Mouse (Mus musculus) stomach, postnatal 0 days (tissue): Measurements from ENCODE around the gene Dnajb5. TPM values are rescaled to one million over a fixed set of nuclear protein-coding genes. Genes with fewer than 3 reads are reported as not detected.
A peak's percentile ranks its signal among the peaks of the same experiment; 100 is the strongest.

Source experiments
- ATAC-seq: fragments of 200-750 bp; cut with Nextera tagmentation; 2 replicates; pipeline ENCODE4 v1.8.0; 2017; ENCODE audit not compliant: low FRiP score, low TSS enrichment
- DNase-seq: peaks from one replicate; pipeline ENCODE4 v3.0.0-alpha.2; 2016; ENCODE audit warnings: low spot score
- H3K27ac ChIP-seq: fragments of 300-500 bp; sonication (generic); replicated peaks from 2 replicates; pipeline ENCODE4 v1.5.1; 2014; ENCODE audit warnings: mild to moderate bottlenecking, control low read depth
- H3K27me3 ChIP-seq: fragments of 300-500 bp; sonication (generic); 2 replicates; pipeline ENCODE4 v1.6.1; 2014; ENCODE audit warnings: low read length; ENCODE audit not compliant: control insufficient read depth, insufficient read depth
- H3K36me3 ChIP-seq: fragments of 300-500 bp; sonication (generic); 2 replicates; pipeline ENCODE4 v1.6.1; 2014; ENCODE audit warnings: low read length, mixed read lengths; ENCODE audit not compliant: control insufficient read depth, insufficient read depth
- H3K4me1 ChIP-seq: fragments of 300-500 bp; sonication (generic); replicated peaks from 2 replicates; pipeline ENCODE4 v1.6.1; 2014; ENCODE audit warnings: antibody characterized with exemption; ENCODE audit not compliant: control insufficient read depth, insufficient read depth
- H3K4me2 ChIP-seq: fragments of 300-500 bp; sonication (generic); replicated peaks from 2 replicates; pipeline ENCODE4 v1.6.1; 2014; ENCODE audit warnings: low read depth, mild to moderate bottlenecking, control low read depth, moderate library complexity
- H3K4me3 ChIP-seq: fragments of 300-500 bp; sonication (generic); 2 replicates; pipeline ENCODE4 v1.5.1; 2014; ENCODE audit warnings: low read depth, low read length, control low read depth
- H3K9ac ChIP-seq: fragments of 300-500 bp; sonication (generic); 2 replicates; pipeline ENCODE4 v1.6.1; 2014; ENCODE audit warnings: mild to moderate bottlenecking, low read length, control low read depth, mixed read lengths
- H3K9me3 ChIP-seq: fragments of 300-500 bp; sonication (generic); 2 replicates; pipeline ENCODE4 v1.6.1; 2016; ENCODE audit warnings: low read length; ENCODE audit not compliant: control insufficient read depth
- CTCF ChIP-seq: IDR thresholded peaks from 2 replicates; pipeline ENCODE4 v1.5.1; 2016; ENCODE audit warnings: antibody characterized with exemption, low read depth, mild to moderate bottlenecking, moderate library complexity
- EP300 ChIP-seq: optimal IDR thresholded peaks from 2 replicates; pipeline ENCODE3; 2016; ENCODE audit warnings: antibody characterized with exemption
- WGBS: fragments of 180-500 bp; shearing (Covaris S2); extraction: QIAGEN DNeasy Blood & Tissue Kit; methylation state at CpG from one replicate; pipeline ENCODE4 v1.1.7; 2014; 5-methylcytosine and 5-hydroxymethylcytosine counted together
- polyA plus RNA-seq: library from polyadenylated mRNA; unstranded; fragments of >200 nt; fragmentation: Nextera tagmentation; extraction: Ambion mirVana; gene quantifications from 2 replicates; pipeline ENCODE4 v1.2.1, GENCODE M21; 2015

Gene Dnajb5
- polyA plus RNA-seq, 1 experiment from 2014 or later, result 9.4 TPM

DNA sequence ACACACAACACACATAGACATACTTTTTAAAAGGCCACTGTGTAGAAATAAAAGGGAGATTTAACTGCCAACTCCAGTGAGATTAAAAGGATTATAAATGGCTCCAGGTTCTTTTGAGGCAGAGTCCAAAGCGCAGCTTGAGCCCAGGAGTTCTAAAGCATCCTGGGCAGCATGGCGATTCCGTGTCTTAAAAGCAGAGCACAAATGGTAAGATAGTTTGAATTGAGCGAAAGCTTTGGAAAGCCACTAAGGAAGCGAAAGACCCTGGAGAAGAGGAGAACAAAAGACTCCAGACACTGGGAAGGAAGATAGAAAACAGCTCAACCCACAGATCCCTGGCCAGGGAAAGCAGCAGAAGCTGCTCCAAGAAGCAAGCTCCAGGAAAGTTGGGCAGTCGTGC is 44.6 kb upstream of the Dnajb5 start:
- no peak overlapping the region for H3K27ac ChIP-seq
- H3K4me2 ChIP-seq, result no peak overlapping the region
- no peaks in the 10 kb centered on the region for H3K27me3 ChIP-seq
- no peaks in the 10 kb centered on the region for H3K4me1 ChIP-seq
- no peak for TF ChIP-seq EP300
- no peak for TF ChIP-seq CTCF
- 69% methylated on average over 6 of the region's 6 CpGs for WGBS
- no peaks in the 10 kb centered on the region for H3K36me3 ChIP-seq
- H3K9me3 ChIP-seq, result no peaks in the 10 kb centered on the region
- no peak overlapping the region for H3K9ac ChIP-seq
- no peak for ATAC-seq
- H3K4me3 ChIP-seq, result no peak overlapping the region
- DNase-seq, result no peak

DNA sequence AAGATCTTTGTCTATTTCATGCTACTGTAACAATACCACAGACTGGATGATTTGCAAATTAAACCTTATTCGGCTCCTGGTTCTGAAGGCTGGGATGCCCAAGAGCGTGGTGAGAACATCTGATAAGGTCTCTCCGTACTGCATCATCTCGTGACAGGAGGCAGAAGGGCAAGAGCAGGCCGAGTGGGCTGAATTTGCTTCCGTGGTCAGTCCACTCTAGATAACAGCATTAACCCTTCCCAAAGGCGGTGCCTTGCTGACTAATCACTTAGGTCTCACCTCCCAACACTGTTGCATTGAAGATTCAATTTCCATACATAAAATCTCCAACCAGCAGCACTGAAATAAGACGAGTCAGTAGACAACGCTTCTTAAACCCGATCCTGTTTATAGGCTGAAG is 36.2 kb upstream of the Dnajb5 start:
- Histone ChIP-seq H3K4me2 (no peak overlapping the region), H3K27me3 (no peaks in the 10 kb centered on the region; the same call in 1 of the 2 replicates), H3K4me1 (no peaks in the 10 kb centered on the region), H3K9ac (no peak overlapping the region), H3K36me3 (no peaks in the 10 kb centered on the region), H3K4me3 (no peak overlapping the region), H3K27ac (no peak overlapping the region), H3K9me3 (no peaks in the 10 kb centered on the region)
- DNase-seq (no peak), ATAC-seq (no peak)
- no peak for TF ChIP-seq EP300
- no peak for TF ChIP-seq CTCF
- WGBS, result 38% methylated on average over 10 of the region's 10 CpGs

GRCm38 (mm10) chr4:42915311-42915710 is 34.3 kb upstream of the Dnajb5 start:
- 78% methylated on average over 12 of the region's 12 CpGs for WGBS
- no peak overlapping the region for H3K4me3 ChIP-seq
- TF ChIP-seq CTCF, result no peak
- TF ChIP-seq EP300, result no peak
- H3K9me3 ChIP-seq, result no peaks in the 10 kb centered on the region
- ATAC-seq (no peak), DNase-seq (no peak)
- no peaks in the 10 kb centered on the region; the same call in 1 of the 2 replicates for H3K27me3 ChIP-seq
- H3K27ac ChIP-seq, result no peak overlapping the region
- H3K9ac ChIP-seq, result no peak overlapping the region
- no peaks in the 10 kb centered on the region for H3K4me1 ChIP-seq
- no peak overlapping the region for H3K4me2 ChIP-seq
- H3K36me3 ChIP-seq, result no peaks in the 10 kb centered on the region

- Histone ChIP-seq H3K27ac (no peak overlapping the region), H3K36me3 (no peaks in the 10 kb centered on the region), H3K4me1 (no peaks in the 10 kb centered on the region), H3K27me3 (no peaks in the 10 kb centered on the region; the same call in 1 of the 2 replicates), H3K4me3 (no peak overlapping the region), H3K9ac (no peak overlapping the region), H3K9me3 (no peaks in the 10 kb centered on the region), H3K4me2 (no peak overlapping the region)
- 92% methylated on average over 1 of the region's 1 CpGs for WGBS
- TF ChIP-seq CTCF, result no peak
- TF ChIP-seq EP300, result no peak
- no peak for ATAC-seq
- no peak for DNase-seq
These were observed 33.6 kb upstream of the Dnajb5 start for GRCm38 (mm10) chr4:42915966-42916365.

DNA sequence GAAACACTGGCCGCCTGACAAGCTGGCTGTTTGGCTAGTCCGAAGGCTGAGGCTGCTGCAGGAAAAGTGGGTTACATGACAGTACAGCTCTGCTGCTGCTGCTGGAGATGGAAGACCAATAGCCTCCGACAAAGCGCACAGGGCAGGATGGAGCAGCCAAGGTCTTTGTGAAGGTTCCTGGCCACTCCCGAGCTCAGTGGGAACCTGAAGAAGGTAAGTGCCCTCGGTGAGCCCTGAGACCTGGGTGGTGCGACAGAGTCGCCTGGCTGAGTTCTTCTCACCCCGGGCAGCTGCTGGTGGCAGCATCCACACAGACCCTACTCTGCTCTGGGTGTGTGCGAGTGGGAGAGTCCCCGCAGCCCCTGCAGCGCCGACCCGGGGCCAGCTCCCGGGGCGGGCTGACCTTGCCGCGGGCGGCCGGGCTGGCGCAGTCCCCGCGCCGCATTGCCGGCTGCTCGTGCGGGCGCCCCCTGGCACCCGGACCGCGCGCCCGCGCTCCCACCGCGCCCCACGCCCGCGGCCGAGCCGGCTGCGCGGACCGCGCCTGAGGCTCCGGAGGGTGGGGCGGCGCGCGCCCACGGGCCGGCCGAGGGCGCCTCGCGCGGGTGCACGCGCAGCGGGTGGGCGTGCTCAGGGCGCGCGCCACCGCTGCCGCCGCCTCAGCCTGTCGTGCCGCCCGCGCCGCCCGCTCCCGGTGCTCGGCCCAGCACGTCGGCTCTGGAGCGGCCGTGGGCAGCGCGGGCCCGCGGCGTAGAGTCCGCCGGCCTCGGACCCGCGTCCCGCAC is 32.8 kb upstream of the Dnajb5 start, which contains the start of gene Phf24:
Gene Phf24, plus strand, starts transcription at position 44 of the 785 bp plus-strand sequence.
- Histone ChIP-seq H3K27me3 (no peaks in the 10 kb centered on the region; the same call in 1 of the 2 replicates), H3K36me3 (no peaks in the 10 kb centered on the region), H3K9ac (peak within 1 kb of the TSS; percentile 58), H3K4me2 (peak within 1 kb of the TSS; percentile 91), H3K4me3 (peak within 1 kb of the TSS; percentile 56), H3K9me3 (no peaks in the 10 kb centered on the region), H3K27ac (peak within 1 kb of the TSS; percentile 40), H3K4me1 (no peaks in the 10 kb centered on the region)
- ATAC-seq, result peak; percentile 75
- WGBS, result 1% methylated on average over 63 of the region's 90 CpGs
- no peak for TF ChIP-seq CTCF
- peak; percentile 47 for DNase-seq

DNA sequence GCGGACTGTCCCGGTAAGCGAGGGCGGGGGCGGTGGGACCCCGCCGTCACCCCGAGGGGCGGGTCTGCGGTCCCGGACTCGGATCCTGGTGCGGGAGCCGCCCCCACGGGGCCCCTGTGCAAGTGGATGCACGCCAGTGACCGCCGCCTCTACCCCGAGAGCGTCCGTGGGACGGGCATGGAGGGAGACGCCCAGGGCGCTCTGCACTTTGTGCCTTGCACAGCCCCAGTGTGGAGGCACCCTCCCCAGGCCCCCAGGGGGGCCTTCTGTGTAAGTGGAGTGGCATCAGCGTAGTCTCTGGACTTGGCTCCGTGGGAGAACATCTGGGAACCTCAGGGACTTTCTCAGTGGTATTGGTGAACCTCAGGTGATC is 32.2 kb upstream of the Dnajb5 start:
- peak overlapping the region; percentile 58 for H3K9ac ChIP-seq
- ATAC-seq (no peak; the same call in 1 of the 2 replicates), DNase-seq (peak; percentile 27)
- H3K9me3 ChIP-seq, result no peaks in the 10 kb centered on the region
- peak overlapping the region; percentile 56 for H3K4me3 ChIP-seq
- H3K36me3 ChIP-seq, result no peaks in the 10 kb centered on the region
- H3K4me2 ChIP-seq, result peak overlapping the region; percentile 91
- H3K27ac ChIP-seq, result peak overlapping the region; percentile 30; the same call in 1 of the 2 replicates
- TF ChIP-seq CTCF (no peak), EP300 (no peak)
- WGBS, result 2% methylated on average over 18 of the region's 26 CpGs
- H3K27me3 ChIP-seq, result no peaks in the 10 kb centered on the region; the same call in 1 of the 2 replicates
- H3K4me1 ChIP-seq, result no peaks in the 10 kb centered on the region
